Mouse (Mus musculus): ENCODE measurements around the gene Rab40c. TPM values are rescaled to one million over a fixed set of nuclear protein-coding genes. Genes with fewer than 3 reads are reported as not detected.

Rab40c gene
- polyA plus RNA-seq, 2 experiments = 3.4 to 6.4 TPM

DNA sequence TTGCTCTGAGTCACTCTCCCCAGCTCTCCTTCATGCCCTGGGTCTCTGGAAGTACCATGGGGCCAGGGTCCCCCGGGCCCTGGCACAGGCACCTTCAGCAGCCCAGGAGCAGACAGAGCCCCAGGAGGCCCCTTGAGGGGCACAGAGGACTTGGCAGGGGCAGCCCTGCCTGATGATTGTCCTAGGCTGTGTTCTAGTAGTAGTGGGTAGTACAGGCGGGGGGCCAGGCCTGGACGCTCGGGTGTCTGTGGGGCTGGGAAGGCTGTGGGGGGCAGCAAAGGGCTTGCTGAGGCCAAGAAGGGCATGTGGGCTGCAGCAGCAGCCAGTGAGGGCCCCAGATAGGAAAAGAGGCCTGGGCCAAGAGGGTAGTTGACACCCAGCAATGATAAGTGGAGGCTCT is 28.0 kb upstream of the Rab40c start:
- H3K4me2 ChIP-seq (ENCODE audit: low read depth) = peak overlapping the region; percentile 65
- no peak overlapping the region for H3K4me3 ChIP-seq (ENCODE audit: insufficient read depth in 1 of 2, low read depth in 2 of 2, low read length in 2 of 2)
- peak overlapping the region; percentile 75 for H3K9ac ChIP-seq (replicated peaks)
- H3K4me1 ChIP-seq (replicated peaks; ENCODE audit: control insufficient read depth in 2 of 2, insufficient read depth in 2 of 2, low read length in 1 of 2) = peaks cover 55% of the 10 kb centered on the region in 2 experiments
- TF ChIP-seq EP300 (IDR thresholded peaks at IDR 0.05; ENCODE audit: low read depth) (no peak), CTCF (IDR thresholded peaks at IDR 0.05; ENCODE audit: low read depth) (0 out of 2 replicates have a peak, but pooled peaks have one; percentile 23)
- no peaks in the 10 kb centered on the region for H3K9me3 ChIP-seq (ENCODE audit: control insufficient read depth, low read length)
- peak overlapping the region; percentile 99 for H3K27ac ChIP-seq
- WGBS (ENCODE audit: insufficient replicate concordance) = 54% methylated on average over 4 of the region's 4 CpGs
- peaks cover 30% of the 10 kb centered on the region for H3K27me3 ChIP-seq (ENCODE audit: control insufficient read depth, insufficient read depth, low read length)
- DNase-seq (ENCODE audit: low read depth in 3 of 3, low spot score in 3 of 3) = no peak
- no peaks in the 10 kb centered on the region for H3K36me3 ChIP-seq (replicated peaks; ENCODE audit: control insufficient read depth, insufficient read depth, low read depth)
- no peak for ATAC-seq (ENCODE audit: insufficient read depth)

DNA sequence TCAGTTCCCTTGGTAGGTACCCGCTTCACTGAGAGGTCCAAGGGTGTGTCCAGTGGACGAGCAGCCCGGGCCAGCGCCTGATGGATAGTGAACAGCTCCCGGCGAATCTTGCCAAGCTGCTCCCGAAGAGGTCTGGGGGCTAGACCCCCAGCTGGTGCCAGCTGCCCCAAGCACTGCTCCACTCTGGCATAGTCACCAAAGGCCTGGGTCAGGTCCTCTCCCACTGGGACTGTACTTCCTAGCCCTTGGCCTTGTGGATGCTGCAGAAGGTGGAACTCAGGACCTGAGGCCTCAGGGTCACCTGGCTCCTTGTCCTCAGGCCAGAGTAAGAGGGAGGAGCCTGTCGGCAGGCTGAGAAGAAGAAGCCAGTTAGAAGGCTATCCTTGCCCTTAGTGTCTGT is 27.4 kb upstream of the Rab40c start:
- H3K27me3 ChIP-seq (ENCODE audit: control insufficient read depth, insufficient read depth, low read length) = peaks cover 23% of the 10 kb centered on the region
- H3K36me3 ChIP-seq (replicated peaks; ENCODE audit: control insufficient read depth, insufficient read depth, low read depth) = no peaks in the 10 kb centered on the region
- WGBS (ENCODE audit: insufficient replicate concordance) = 76% methylated on average over 8 of the region's 8 CpGs
- peak overlapping the region; percentile 75 for H3K9ac ChIP-seq (replicated peaks)
- no peak for ATAC-seq (ENCODE audit: insufficient read depth)
- peak overlapping the region in 1 of 2 experiments; percentile 3; a peak in 1 of 4 replicates for H3K4me3 ChIP-seq (ENCODE audit: insufficient read depth in 1 of 2, low read depth in 2 of 2, low read length in 2 of 2)
- peak overlapping the region; percentile 99 for H3K27ac ChIP-seq
- no peak for DNase-seq (ENCODE audit: low read depth in 3 of 3, low spot score in 3 of 3)
- H3K4me2 ChIP-seq (ENCODE audit: low read depth) = peak overlapping the region; percentile 65
- H3K9me3 ChIP-seq (ENCODE audit: control insufficient read depth, low read length) = no peaks in the 10 kb centered on the region
- peaks cover 55% of the 10 kb centered on the region in 2 experiments for H3K4me1 ChIP-seq (replicated peaks; ENCODE audit: control insufficient read depth in 2 of 2, insufficient read depth in 2 of 2, low read length in 1 of 2)
- no peak for TF ChIP-seq CTCF (IDR thresholded peaks at IDR 0.05; ENCODE audit: low read depth)

DNA sequence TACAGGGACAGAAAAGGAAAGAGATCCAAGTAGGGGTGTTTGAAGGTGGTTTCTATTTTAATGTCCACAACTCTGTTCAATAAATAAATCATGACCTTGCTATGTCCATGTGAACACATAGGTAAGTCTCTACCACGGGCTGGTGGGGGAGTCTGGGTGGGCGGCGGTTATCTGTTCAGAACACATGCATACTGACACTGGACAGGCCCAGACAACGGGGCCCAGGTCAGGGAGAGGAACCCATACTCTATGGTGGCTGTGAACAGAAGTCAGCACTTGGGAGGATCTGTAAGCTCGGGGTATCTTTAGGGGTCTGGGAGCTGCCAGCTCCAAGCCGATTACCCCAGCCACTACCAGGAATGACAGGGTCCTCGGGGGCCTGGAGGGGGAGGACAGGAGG is 26.8 kb upstream of the Rab40c start:
- H3K4me3 ChIP-seq (ENCODE audit: insufficient read depth in 1 of 2, low read depth in 2 of 2, low read length in 2 of 2) = no peak overlapping the region; a peak in 1 of 4 replicates
- no peaks in the 10 kb centered on the region for H3K36me3 ChIP-seq (replicated peaks; ENCODE audit: control insufficient read depth, insufficient read depth, low read depth)
- H3K9me3 ChIP-seq (ENCODE audit: control insufficient read depth, low read length) = no peaks in the 10 kb centered on the region
- no peak for TF ChIP-seq CTCF (IDR thresholded peaks at IDR 0.05; ENCODE audit: low read depth)
- TF ChIP-seq EP300 (IDR thresholded peaks at IDR 0.05; ENCODE audit: low read depth) = peak; percentile 64
- DNase-seq (ENCODE audit: low read depth in 3 of 3, low spot score in 3 of 3) = peak in 1 of 3 experiments; percentile 50
- peak overlapping the region; percentile 75 for H3K9ac ChIP-seq (replicated peaks)
- ATAC-seq (ENCODE audit: insufficient read depth) = no peak
- H3K27me3 ChIP-seq (ENCODE audit: control insufficient read depth, insufficient read depth, low read length) = peaks cover 18% of the 10 kb centered on the region
- peaks cover 55% of the 10 kb centered on the region in 2 experiments for H3K4me1 ChIP-seq (replicated peaks; ENCODE audit: control insufficient read depth in 2 of 2, insufficient read depth in 2 of 2, low read length in 1 of 2)
- H3K27ac ChIP-seq = peak overlapping the region; percentile 99
- WGBS (ENCODE audit: insufficient replicate concordance) = 33% methylated on average over 7 of the region's 7 CpGs
- H3K4me2 ChIP-seq (ENCODE audit: low read depth) = peak overlapping the region; percentile 65

DNA sequence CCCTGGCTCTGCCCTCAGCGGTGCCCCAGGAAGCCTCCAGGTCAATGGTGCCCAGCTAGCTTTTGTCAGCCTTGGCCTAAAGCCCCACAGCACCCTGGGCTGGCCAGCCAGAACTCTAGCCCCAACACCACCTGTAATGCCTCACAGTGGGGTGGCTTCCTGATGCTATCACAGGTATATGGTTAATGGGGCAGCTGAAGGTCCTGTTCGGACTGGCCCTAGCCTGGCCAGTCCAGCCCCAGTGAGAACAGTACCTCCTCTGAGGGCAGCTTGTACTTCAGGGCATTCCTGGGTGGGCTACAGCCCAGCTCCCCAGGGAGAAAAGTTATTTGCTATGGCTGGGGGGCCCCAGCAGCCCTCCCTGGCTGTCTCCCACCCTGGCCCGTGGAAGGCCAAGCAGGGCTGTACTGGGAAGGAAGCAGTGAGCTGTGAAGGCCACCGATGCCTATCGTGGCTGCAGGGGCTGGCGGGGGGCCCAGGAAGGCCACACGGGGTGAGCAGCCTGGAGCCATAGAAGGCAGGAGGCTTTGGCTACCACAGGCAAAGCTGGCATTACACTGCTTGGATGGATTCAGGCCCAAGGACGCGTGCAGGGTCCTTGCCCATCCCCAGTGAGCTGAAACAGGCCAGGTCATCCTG is 26.1 kb upstream of the Rab40c start:
- peak overlapping the region; percentile 88 for H3K4me2 ChIP-seq (ENCODE audit: low read depth)
- TF ChIP-seq CTCF (IDR thresholded peaks at IDR 0.05; ENCODE audit: low read depth) (no peak), EP300 (IDR thresholded peaks at IDR 0.05; ENCODE audit: low read depth) (no peak)
- DNase-seq (ENCODE audit: low read depth in 3 of 3, low spot score in 3 of 3) = no peak

DNA sequence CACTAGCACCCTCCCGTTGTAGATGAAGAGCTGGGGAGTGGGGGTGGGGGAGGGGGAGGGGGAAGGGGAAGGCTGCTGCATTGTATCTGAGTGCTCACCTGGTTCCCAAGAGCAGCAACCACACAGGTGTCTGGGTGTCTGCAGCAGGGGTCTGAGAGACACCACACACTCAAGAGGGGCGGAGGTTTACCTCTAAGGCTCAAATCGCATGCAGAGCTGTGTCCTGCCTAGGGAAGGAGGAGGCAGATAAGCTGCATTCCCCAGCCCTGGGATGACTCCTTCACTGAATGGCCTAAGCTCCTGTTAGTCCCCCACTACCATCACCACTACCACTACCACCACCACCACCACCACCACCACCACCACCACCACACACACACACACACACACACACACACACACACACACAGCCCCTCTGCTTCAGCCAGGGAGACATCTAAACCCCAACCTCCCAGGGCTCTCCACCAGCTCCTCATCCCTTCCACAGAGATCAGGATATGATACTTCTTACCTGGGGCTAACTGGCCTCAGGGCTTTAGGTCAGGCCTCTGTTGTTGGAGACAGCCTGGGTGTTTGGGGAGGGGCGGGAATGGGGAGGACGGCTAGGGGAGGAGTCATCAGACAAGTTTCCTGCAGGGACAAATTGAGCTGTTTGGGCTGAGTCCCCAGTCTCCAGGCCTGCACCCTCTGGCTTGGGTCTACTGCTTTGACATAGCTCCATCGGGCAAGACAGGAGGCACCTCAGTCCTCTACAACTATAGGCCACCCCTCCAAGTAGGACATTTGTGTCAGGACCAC is 25.0 kb upstream of the Rab40c start, which contains the start of the genes Pigq and Nhlrc4:
Gene Pigq (minus strand): TSS at position 571 of the 798 bp plus-strand sequence.
Gene Nhlrc4 (minus strand): TSS at position 596 of the 798 bp plus-strand sequence.
- 34% methylated on average over 6 of the region's 6 CpGs for WGBS (ENCODE audit: insufficient replicate concordance)
- Histone ChIP-seq H3K27ac (peak within 1 kb of the TSS; percentile 99), H3K4me1 (replicated peaks; ENCODE audit: control insufficient read depth in 2 of 2, insufficient read depth in 2 of 2, low read length in 1 of 2) (peaks cover 61 to 63% of the 10 kb centered on the region in 2 experiments), H3K4me2 (ENCODE audit: low read depth) (peak within 1 kb of the TSS; percentile 88), H3K36me3 (replicated peaks; ENCODE audit: control insufficient read depth, insufficient read depth, low read depth) (peaks cover 16% of the 10 kb centered on the region), H3K9ac (replicated peaks) (peak within 1 kb of the TSS; percentile 87), H3K4me3 (ENCODE audit: insufficient read depth in 1 of 2, low read depth in 2 of 2, low read length in 2 of 2) (peak within 1 kb of the TSS; percentile 82 to 95; a peak in 3 of 4 replicates), H3K9me3 (ENCODE audit: control insufficient read depth, low read length) (no peaks in the 10 kb centered on the region), H3K27me3 (ENCODE audit: control insufficient read depth, insufficient read depth, low read length) (peaks cover under 1% of the 10 kb centered on the region; the same call in 1 of the 2 replicates)
- peak; percentile 57 for ATAC-seq (ENCODE audit: insufficient read depth)
- peak; percentile 52 to 65 (median 63) for DNase-seq (ENCODE audit: low read depth in 3 of 3, low spot score in 3 of 3)
- no peak for TF ChIP-seq CTCF (IDR thresholded peaks at IDR 0.05; ENCODE audit: low read depth)
- peak; percentile 60 for TF ChIP-seq EP300 (IDR thresholded peaks at IDR 0.05; ENCODE audit: low read depth)

More for the DNA sequence above, 26.1 kb upstream of the Rab40c start:
- H3K9ac ChIP-seq (replicated peaks) = peak overlapping the region; percentile 75
- 78% methylated on average over 9 of the region's 9 CpGs for WGBS (ENCODE audit: insufficient replicate concordance)
- H3K9me3 ChIP-seq (ENCODE audit: control insufficient read depth, low read length) = no peaks in the 10 kb centered on the region
- peaks cover 6% of the 10 kb centered on the region for H3K36me3 ChIP-seq (replicated peaks; ENCODE audit: control insufficient read depth, insufficient read depth, low read depth)
- no peak overlapping the region for H3K4me3 ChIP-seq (ENCODE audit: insufficient read depth in 1 of 2, low read depth in 2 of 2, low read length in 2 of 2)
- peaks cover 11% of the 10 kb centered on the region for H3K27me3 ChIP-seq (ENCODE audit: control insufficient read depth, insufficient read depth, low read length)
- ATAC-seq (ENCODE audit: insufficient read depth) = no peak
- peak overlapping the region; percentile 99 for H3K27ac ChIP-seq
- peaks cover 52 to 54% of the 10 kb centered on the region in 2 experiments for H3K4me1 ChIP-seq (replicated peaks; ENCODE audit: control insufficient read depth in 2 of 2, insufficient read depth in 2 of 2, low read length in 1 of 2)
